In the genomic region with DNA sequence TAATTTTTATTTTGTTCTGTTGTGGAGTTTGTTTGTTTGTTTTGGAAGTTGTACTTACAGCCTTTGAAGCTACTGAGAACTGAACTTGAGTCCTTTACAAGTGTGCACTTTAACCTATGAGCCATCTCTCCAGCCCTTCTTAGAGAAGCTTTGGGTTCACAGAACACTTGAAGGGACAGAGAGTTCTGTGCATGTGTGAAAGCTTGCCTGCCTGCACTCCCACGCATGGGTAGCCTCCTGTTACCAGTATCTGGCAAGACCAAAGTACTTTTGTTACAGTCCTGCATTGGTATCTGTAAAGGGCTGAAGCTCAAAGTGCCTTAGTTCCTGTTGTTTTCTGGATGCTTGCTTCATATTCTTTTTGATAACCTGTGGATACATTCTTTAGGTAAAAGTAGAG, we compare ENCODE assay signal across 23 mouse cellular contexts. TPM values are rescaled to one million over a fixed set of nuclear protein-coding genes. Genes with fewer than 3 reads are reported as not detected.
A peak's percentile ranks its signal among the peaks of the same experiment; 100 is the strongest.
DNase-seq lines count a peak whose midpoint lies in the region; ATAC-seq and TF ChIP-seq lines count a peak whose summit lies in the region.
"Had no signal": no experiment of that assay in that cellular context is flagged by ENCODE, and none has a peak within 500 bp of the region (broad histone marks: within the 10 kb centered on the region; RNA-seq: fewer than 3 reads in every experiment).

No protein-coding gene starts in this region.

- 61% methylated on average over 1 of the region's 1 CpGs for WGBS in kidney, embryonic 14.5 days
- WGBS in neural tube, embryonic 15.5 days, result 88% methylated on average over 1 of the region's 1 CpGs
- WGBS in hindbrain, postnatal 0 days, result 89% methylated on average over 1 of the region's 1 CpGs

- no peak overlapping the region for H3K4me2 ChIP-seq in kidney, embryonic 14.5 days (replicated peaks; ENCODE audit: low read depth, low read length)
- no peak overlapping the region for H3K4me2 ChIP-seq in neural tube, embryonic 15.5 days
- no peak overlapping the region for H3K4me2 ChIP-seq in hindbrain, postnatal 0 days (ENCODE audit: low read depth, low read length)
- H3K4me2 ChIP-seq: hindbrain, embryonic 15.5 days; lung, embryonic 15.5 days had no signal

- H3K36me3 ChIP-seq in kidney, embryonic 14.5 days (ENCODE audit: control insufficient read depth, insufficient read depth, low read length), result peaks cover 3% of the 10 kb centered on the region; the same call in 1 of the 2 replicates
- 0 out of 2 replicates have a peak, but pooled peaks cover 4% of the 10 kb centered on the region for H3K36me3 ChIP-seq in neural tube, embryonic 15.5 days
- H3K36me3 ChIP-seq in splenic B cell, adult 2 months (ENCODE audit: control insufficient read depth, insufficient read depth, low read length, poor library complexity, severe bottlenecking), result no peaks in the 10 kb centered on the region
- no peaks in the 10 kb centered on the region for H3K36me3 ChIP-seq in hindbrain, postnatal 0 days (ENCODE audit: insufficient read depth, low read length)

- intact Hi-C loops in left cerebral cortex, postnatal 25 days (cut with DNase I), result no loop called here

- no peak for ATAC-seq in kidney, embryonic 14.5 days (ENCODE audit: low FRiP score, low TSS enrichment)
- ATAC-seq in neural tube, embryonic 15.5 days (ENCODE audit: low FRiP score), result no peak
- ATAC-seq in hindbrain, postnatal 0 days, result no peak
- ATAC-seq: forebrain, postnatal 0 days; midbrain, embryonic 13.5 days; Patski had no signal

- H3K9me3 ChIP-seq in kidney, embryonic 14.5 days (ENCODE audit: control insufficient read depth, low read length), result no peaks in the 10 kb centered on the region
- no peaks in the 10 kb centered on the region for H3K9me3 ChIP-seq in neural tube, embryonic 15.5 days (replicated peaks)
- no peaks in the 10 kb centered on the region for H3K9me3 ChIP-seq in hindbrain, postnatal 0 days (ENCODE audit: low read length)
- H3K9me3 ChIP-seq: heart, embryonic 13.5 days; hindbrain, embryonic 15.5 days; lung, embryonic 15.5 days; midbrain, embryonic 13.5 days had no signal

- no peak for TF ChIP-seq CTCF in hindbrain, postnatal 0 days (IDR thresholded peaks at IDR 0.05; ENCODE audit: low read depth)

- H3K4me1 ChIP-seq in kidney, embryonic 14.5 days (ENCODE audit: control insufficient read depth, insufficient read depth, low read length), result peaks cover 12% of the 10 kb centered on the region; the same call in 1 of the 2 replicates
- peaks cover 19% of the 10 kb centered on the region for H3K4me1 ChIP-seq in neural tube, embryonic 15.5 days
- no peaks in the 10 kb centered on the region for H3K4me1 ChIP-seq in hindbrain, postnatal 0 days (ENCODE audit: insufficient read depth, low read length)

- H3K4me3 ChIP-seq in kidney, embryonic 14.5 days (ENCODE audit: low read length), result no peak overlapping the region
- no peak overlapping the region for H3K4me3 ChIP-seq in neural tube, embryonic 15.5 days (replicated peaks)
- no peak overlapping the region for H3K4me3 ChIP-seq in hindbrain, postnatal 0 days (ENCODE audit: low read length)
- H3K4me3 ChIP-seq: heart, embryonic 13.5 days; hindbrain, embryonic 15.5 days; lung, embryonic 15.5 days; midbrain, embryonic 13.5 days had no signal

- H3K27ac ChIP-seq in kidney, embryonic 14.5 days (ENCODE audit: low read depth, low read length), result no peak overlapping the region
- H3K27ac ChIP-seq in neural tube, embryonic 15.5 days (replicated peaks), result no peak overlapping the region
- no peak overlapping the region for H3K27ac ChIP-seq in hindbrain, postnatal 0 days
- H3K27ac ChIP-seq: heart, embryonic 13.5 days; hindbrain, embryonic 10.5 days; hindbrain, embryonic 15.5 days; lung, embryonic 15.5 days; midbrain, embryonic 13.5 days had no signal

- no peaks in the 10 kb centered on the region for H3K27me3 ChIP-seq in kidney, embryonic 14.5 days (ENCODE audit: control insufficient read depth, insufficient read depth, low read length)
- no peaks in the 10 kb centered on the region for H3K27me3 ChIP-seq in neural tube, embryonic 15.5 days (replicated peaks)
- H3K27me3 ChIP-seq in splenic B cell, adult 2 months (ENCODE audit: control insufficient read depth, insufficient read depth, low read length, poor library complexity, severe bottlenecking), result no peaks in the 10 kb centered on the region
- no peaks in the 10 kb centered on the region for H3K27me3 ChIP-seq in hindbrain, postnatal 0 days (ENCODE audit: insufficient read depth, low read length)
- H3K27me3 ChIP-seq: CH12.LX; heart, embryonic 13.5 days; hindbrain, embryonic 15.5 days; lung, embryonic 15.5 days; midbrain, embryonic 13.5 days; Patski had no signal

- no peak overlapping the region for H3K9ac ChIP-seq in kidney, embryonic 14.5 days (ENCODE audit: low read depth, low read length)
- H3K9ac ChIP-seq in neural tube, embryonic 15.5 days (replicated peaks), result 0 out of 2 replicates have a peak overlapping the region, but pooled peaks have one; percentile 4
- no peak overlapping the region for H3K9ac ChIP-seq in hindbrain, postnatal 0 days (replicated peaks; ENCODE audit: low read length)
- H3K9ac ChIP-seq: forebrain, postnatal 0 days; hindbrain, embryonic 15.5 days; lung, embryonic 15.5 days; midbrain, embryonic 13.5 days had no signal

- peak; percentile 80 for DNase-seq in kidney, adult 11 months
- no peak for DNase-seq in neural tube, embryonic 10.5 days (ENCODE audit: extremely low spot score, low spot score)
- peak; percentile 43 for DNase-seq in kidney, postnatal 10 days
- DNase-seq in splenic B cell, adult 2 months (ENCODE audit: low read depth, low spot score), result peak; percentile 4
- no peak for DNase-seq in hindbrain, postnatal 0 days (ENCODE audit: low spot score)
- DNase-seq in left cerebral cortex, postnatal 25 days (ENCODE audit: low spot score in 2 of 2), result no peak
- DNase-seq: adrenal gland, postnatal 14 days; cerebellum, adult 11-12 months; cerebellum, postnatal 14 days; forebrain, postnatal 0 days; heart, postnatal 10 days; layer of hippocampus, postnatal 36 days; liver; right cerebral cortex, postnatal 25 days had no signal

RNA-seq across cellular contexts. Expression of a gene that starts 2.6 kb away (rescaled TPM):
- 38.9 and 42.6 TPM in 2 replicates for polyA plus RNA-seq in kidney, embryonic 14.5 days (2014; fragmentation: Nextera tagmentation; extraction: Ambion mirVana)
- 21.9 and 23.6 TPM in 2 replicates for polyA plus RNA-seq in neural tube, embryonic 15.5 days (2015; fragmentation: Nextera tagmentation; extraction: Ambion mirVana)
- 17.4 and 20.9 TPM in 2 replicates for total RNA-seq in hindbrain, postnatal 0 days (2014; rRNA removed)
- polyA plus RNA-seq in hindbrain, postnatal 0 days (2015; fragmentation: Nextera tagmentation; extraction: Ambion mirVana), result 25.6 and 28.0 TPM in 2 replicates
- 10 to 100 TPM; 38.1 to 41.7 TPM for total RNA-seq in left cerebral cortex, postnatal 25 days (2021)

RNA-seq across cellular contexts. Expression of a gene that starts 25.1 kb away (rescaled TPM):
- 2.8 and 4.1 TPM in 2 replicates for polyA plus RNA-seq in kidney, embryonic 14.5 days (2014; fragmentation: Nextera tagmentation; extraction: Ambion mirVana)
- 2.4 and 2.7 TPM in 2 replicates for polyA plus RNA-seq in neural tube, embryonic 15.5 days (2015; fragmentation: Nextera tagmentation; extraction: Ambion mirVana)
- total RNA-seq in hindbrain, postnatal 0 days (2014; rRNA removed), result 4.2 and 5.0 TPM in 2 replicates
- 3.2 and 3.8 TPM in 2 replicates for polyA plus RNA-seq in hindbrain, postnatal 0 days (2015; fragmentation: Nextera tagmentation; extraction: Ambion mirVana)
- 1 to 10 TPM; 3.3 to 3.9 TPM for total RNA-seq in left cerebral cortex, postnatal 25 days (2021)

RNA-seq across cellular contexts. Expression of a gene that starts 49.6 kb away (rescaled TPM):
- 14.3 and 18.3 TPM in 2 replicates for polyA plus RNA-seq in kidney, embryonic 14.5 days (2014; fragmentation: Nextera tagmentation; extraction: Ambion mirVana)
- polyA plus RNA-seq in neural tube, embryonic 15.5 days (2015; fragmentation: Nextera tagmentation; extraction: Ambion mirVana), result 23.3 and 24.9 TPM in 2 replicates
- 15.1 and 15.5 TPM in 2 replicates for total RNA-seq in hindbrain, postnatal 0 days (2014; rRNA removed)
- 20.6 and 21.5 TPM in 2 replicates for polyA plus RNA-seq in hindbrain, postnatal 0 days (2015; fragmentation: Nextera tagmentation; extraction: Ambion mirVana)
- 10 to 100 TPM; 25.2 to 30.3 TPM for total RNA-seq in left cerebral cortex, postnatal 25 days (2021)

RNA-seq across cellular contexts. Expression of a gene that starts 50.2 kb away (rescaled TPM):
- 14.9 and 16.2 TPM in 2 replicates for polyA plus RNA-seq in kidney, embryonic 14.5 days (2014; fragmentation: Nextera tagmentation; extraction: Ambion mirVana)
- polyA plus RNA-seq in neural tube, embryonic 15.5 days (2015; fragmentation: Nextera tagmentation; extraction: Ambion mirVana), result 13.5 and 14.0 TPM in 2 replicates
- total RNA-seq in hindbrain, postnatal 0 days (2014; rRNA removed), result 16.4 and 19.8 TPM in 2 replicates
- 16.2 and 18.1 TPM in 2 replicates for polyA plus RNA-seq in hindbrain, postnatal 0 days (2015; fragmentation: Nextera tagmentation; extraction: Ambion mirVana)
- 10 to 100 TPM; 12.1 to 13.6 TPM for total RNA-seq in left cerebral cortex, postnatal 25 days (2021)

Comparison
In these comparisons a context has a peak if more than half of its experiments do, and no peak if none do; other contexts are left out.
1. DNase-seq: peak in kidney, adult 11 months (single experiment), kidney, postnatal 10 days (single experiment) and splenic B cell, adult 2 months (single experiment); none in neural tube, embryonic 10.5 days (single experiment), hindbrain, postnatal 0 days (single experiment) and left cerebral cortex, postnatal 25 days (0 of 2).